ENCODE assay signal across 22 mouse cellular contexts in the genomic region with DNA sequence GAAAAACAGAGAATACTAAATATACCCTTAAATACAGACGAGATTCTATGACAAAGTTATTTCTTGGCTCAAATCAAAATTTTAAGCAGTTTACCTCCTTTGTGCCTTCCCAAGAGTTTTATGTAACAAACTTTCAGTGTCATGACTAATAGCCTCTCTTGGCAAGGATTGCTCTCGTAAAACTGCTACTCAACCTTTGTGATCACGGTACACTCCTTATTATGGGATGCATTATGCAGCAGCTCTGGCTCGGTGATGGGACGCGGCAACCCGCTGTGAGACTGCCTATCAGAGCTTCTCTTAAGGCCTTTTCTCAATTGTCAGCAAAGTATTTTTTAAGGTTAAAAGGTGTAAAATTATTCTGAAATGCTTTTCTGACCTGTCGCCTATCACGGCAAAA. TPM values are rescaled to one million over a fixed set of nuclear protein-coding genes. Genes with fewer than 3 reads are reported as not detected.
"Had no signal": no experiment of that assay in that cellular context is flagged by ENCODE, and none has a peak within 500 bp of the region (broad histone marks: within the 10 kb centered on the region; RNA-seq: fewer than 3 reads in every experiment).

No protein-coding gene starts in this region.

- ATAC-seq: lung, postnatal 0 days; midbrain, embryonic 13.5 days had no signal

- H3K4me1 ChIP-seq: kidney, embryonic 15.5 days; liver, embryonic 15.5 days had no signal

- DNase-seq: kidney, adult 11 months; lung, adult 2 months; lung, postnatal 36 days; right cerebral cortex, adult 18-20 months; right cerebral cortex, postnatal 25 days; thymus, adult 18-20 months; thymus, postnatal 14 days had no signal

- H3K9ac ChIP-seq: kidney, embryonic 15.5 days; liver, embryonic 15.5 days; midbrain, embryonic 13.5 days had no signal

- H3K4me2 ChIP-seq: kidney, embryonic 15.5 days; liver, embryonic 11.5 days; liver, embryonic 15.5 days; midbrain, embryonic 13.5 days had no signal

- H3K27me3 ChIP-seq: liver, embryonic 15.5 days had no signal

- H3K36me3 ChIP-seq: kidney, embryonic 15.5 days; limb, embryonic 10.5 days; liver, embryonic 15.5 days; midbrain, embryonic 13.5 days had no signal

- H3K9me3 ChIP-seq: kidney, embryonic 15.5 days; limb, embryonic 10.5 days; liver, embryonic 15.5 days; midbrain, embryonic 13.5 days had no signal

- H3K27ac ChIP-seq: kidney, embryonic 15.5 days; left cerebral cortex, adult 2 months; liver, embryonic 15.5 days; midbrain, embryonic 13.5 days; stomach, postnatal 0 days had no signal

- H3K4me3 ChIP-seq: kidney, embryonic 15.5 days; left cerebral cortex, adult 2 months; limb, embryonic 10.5 days; liver, embryonic 15.5 days; midbrain, embryonic 13.5 days had no signal

RNA-seq across cellular contexts. Expression of gene Spaca7, which starts 59.8 kb away (rescaled TPM):
- total RNA-seq: layer of hippocampus, postnatal 25 days; left cerebral cortex, adult 2 months; left cerebral cortex, postnatal 14 days; megakaryocyte progenitor cell, adult 5-6 weeks; midbrain, postnatal 0 days had no signal
- polyA plus RNA-seq: intestine, embryonic 14.5 days; limb, embryonic 10.5 days; limb, embryonic 14.5 days; liver, embryonic 11.5 days; liver, embryonic 15.5 days; lung, adult 2 months; lung, postnatal 0 days; midbrain, embryonic 13.5 days; midbrain, postnatal 0 days; neural tube, embryonic 14.5 days; stomach, postnatal 0 days had no signal
